Mouse (Mus musculus) cerebellum, adult 9-10 months (tissue): ENCODE results near the gene Pkdcc.

Experiments
- DNase-seq: peaks from one replicate; pipeline ENCODE4 v3.0.0; 2022

The Pkdcc gene

DNA sequence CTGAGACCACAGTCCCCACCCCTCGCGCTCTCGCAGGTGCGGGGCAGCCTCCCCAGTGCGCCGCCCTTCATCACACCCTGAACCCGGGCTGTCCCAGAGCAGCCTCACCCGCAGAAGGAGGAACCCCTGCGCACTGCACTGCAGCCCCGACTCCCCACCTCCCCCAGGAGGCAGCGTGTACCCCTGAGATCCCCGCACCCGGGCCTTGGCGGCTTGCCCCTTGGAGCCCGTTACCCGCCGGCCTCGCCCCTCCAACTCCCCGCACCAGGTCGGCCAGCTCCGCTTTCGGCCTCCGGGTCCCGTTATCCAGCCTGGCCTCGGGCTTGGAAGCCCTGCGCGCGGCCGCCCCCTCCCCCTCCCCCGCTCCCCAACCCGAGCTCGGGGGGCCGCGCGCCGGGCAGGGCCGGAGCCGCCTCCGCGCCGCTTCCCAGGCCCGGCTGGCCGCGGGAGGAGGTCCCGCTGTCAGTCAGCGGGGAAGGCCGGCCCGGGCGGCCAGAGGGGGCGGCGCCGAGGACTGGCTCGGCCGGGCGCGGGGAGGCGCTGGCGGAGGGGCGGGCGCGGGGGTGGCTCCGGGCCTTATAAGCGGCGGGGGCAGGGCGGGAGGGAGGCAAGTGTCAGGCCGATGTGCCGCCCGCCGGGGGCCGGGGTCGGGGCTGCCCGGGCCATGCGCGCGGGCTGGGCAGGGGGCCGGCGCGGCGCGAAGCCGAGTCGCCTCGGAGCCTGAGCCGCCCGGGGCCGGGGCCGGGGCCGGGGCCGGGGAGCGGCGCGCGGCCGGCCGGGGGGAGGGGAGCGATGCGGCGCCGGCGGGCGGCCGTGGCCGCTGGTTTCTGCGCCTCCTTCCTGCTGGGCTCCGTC, at the start of gene Pkdcc:
Gene Pkdcc (plus strand): TSS at position 619 of the 855 bp plus-strand sequence.
- peak; percentile 36 for DNase-seq

DNA sequence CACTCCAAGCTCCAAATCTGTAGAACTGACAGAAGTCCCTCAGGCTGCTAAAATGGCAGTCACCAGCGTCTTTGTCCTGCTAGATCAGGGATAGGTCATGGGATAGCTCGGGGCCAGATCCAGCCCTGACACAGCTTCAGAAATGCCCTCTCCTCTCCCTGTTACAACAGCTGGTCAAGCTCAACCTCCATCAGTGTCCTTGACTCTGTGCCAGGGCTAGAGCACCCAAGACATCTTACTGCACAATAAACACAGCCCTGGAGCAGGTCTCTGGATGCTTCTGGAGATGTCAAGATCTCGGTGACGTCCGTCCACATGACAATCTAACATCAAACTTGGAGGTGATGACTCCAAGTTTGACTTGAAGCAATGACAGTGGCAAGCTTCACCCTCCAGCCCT, 48.9 kb upstream of the Pkdcc start:
- no peak for DNase-seq

DNA sequence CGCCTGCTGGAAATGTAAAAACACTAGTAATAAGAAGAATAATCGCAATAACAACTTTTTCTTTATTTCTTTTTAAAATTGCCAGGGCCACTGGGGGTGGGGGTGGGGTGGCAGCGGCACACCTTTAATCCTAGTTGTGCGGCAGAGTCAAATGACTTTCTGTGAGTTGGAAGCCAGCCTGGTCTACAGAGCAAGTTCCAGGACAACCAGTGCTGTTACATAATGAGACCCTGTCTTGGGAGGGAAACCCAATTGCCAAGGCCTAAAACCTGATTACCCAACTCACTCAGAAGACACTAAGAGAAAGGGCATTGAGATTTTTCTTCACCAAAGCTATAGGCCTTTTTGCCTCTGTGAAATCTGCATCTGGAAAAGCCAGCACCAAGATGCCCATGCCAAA, 38.9 kb upstream of the Pkdcc start:
- no peak for DNase-seq

DNA sequence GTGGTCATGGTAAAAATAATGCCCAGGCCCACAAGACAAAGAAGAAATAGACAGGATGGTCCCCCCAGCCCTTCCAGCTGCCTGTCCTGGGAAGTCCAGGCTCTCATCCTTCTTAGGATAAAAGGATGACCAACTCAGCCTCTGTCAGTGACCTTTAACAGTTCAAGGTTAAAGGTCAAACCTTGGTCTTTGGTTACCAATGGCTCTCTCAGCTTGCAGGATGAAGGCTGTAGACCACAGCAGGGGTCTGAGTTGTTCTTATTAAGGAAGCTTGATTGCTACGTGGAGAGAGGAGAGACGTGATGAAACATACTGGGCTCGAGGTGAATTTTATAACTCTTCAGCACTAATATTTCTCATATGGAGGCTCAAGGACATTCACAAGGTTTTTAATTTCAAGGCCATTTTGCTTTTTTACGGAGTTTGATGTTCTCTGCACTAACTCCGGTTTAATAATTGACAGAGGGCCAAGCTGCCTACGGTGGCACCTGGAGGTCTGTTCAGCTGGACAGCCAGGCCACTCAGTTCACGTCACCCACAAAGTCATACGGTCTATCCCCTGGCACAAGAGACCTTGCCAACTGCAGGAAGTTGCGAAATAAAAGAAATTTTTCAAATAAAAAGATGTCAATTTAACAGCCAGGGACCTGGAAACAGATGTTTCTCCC, 36.5 kb upstream of the Pkdcc start:
- DNase-seq, result no peak

DNA sequence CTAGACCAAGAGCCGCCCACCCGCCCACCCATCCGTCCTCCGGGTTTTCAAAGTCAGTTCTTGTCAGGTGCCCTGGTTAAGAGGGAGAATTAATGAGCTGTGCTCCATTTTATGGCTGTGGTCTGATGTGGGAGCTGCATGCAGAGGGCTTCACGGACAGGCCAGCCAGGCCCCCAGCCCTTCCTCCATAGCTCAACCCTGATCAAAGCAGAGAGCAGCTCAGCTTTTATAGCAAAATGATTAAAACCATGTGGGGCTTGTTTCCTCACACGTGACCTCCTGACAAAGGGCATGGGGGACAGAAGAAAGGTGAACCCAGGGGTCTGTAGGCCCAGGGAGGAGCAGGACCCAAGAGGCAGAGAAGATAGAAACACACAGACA, 36.0 kb upstream of the Pkdcc start:
- DNase-seq, result no peak

DNA sequence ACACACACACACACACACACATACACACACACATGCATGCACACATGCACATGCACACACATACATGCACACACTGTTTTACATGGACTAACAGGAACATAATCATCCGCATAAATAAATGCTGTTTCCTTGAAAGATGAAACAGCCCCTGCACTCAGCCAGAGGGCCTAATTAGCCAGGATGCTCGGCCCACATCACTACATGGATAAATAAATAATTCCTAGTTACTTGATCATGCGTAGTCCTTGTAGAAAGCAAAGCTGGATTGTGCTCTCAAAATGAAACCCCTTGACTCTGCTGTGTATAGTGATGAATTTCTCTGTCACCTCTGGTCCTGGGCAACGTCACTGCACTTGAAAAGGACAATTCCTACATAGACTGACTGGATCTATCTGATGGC, 35.5 kb upstream of the Pkdcc start:
- no peak for DNase-seq

DNA sequence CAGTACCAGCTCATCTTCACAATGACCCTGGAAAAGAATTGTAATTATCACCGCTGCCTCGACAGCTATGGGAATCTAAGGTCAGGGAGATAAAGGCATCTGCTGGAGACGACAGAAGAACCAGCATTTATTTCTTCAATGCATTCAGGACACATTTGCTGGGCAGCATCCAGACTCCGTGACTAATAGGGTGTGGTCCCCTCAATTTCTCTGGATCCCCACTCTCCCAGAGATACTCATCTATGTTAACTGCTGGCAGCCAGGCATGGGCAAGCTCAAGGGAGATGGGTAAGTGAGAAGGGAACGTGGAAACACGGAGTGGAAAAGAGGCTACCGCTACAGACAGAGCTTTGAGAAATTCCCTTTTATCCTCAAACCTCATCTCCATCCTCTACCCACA, 34.0 kb upstream of the Pkdcc start:
- DNase-seq, result no peak

DNA sequence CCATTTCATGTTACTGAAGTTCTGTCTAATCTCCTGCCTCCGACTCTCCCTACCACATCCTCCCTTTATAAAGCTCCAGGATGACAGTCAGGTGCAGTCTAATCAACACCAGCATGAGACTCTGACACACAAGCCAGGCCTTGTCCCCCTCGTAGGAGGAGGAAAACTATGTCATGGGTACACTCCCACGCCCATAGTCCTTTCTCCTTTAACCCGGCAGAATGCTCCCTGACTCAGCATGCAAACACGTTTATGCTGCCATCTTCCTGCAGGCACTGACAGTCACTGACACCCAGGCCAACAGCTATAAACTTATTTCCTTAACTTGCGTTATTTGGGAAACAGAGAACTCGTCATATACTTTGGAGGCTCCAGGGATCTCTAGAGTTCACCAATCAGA, 33.5 kb upstream of the Pkdcc start:
- no peak for DNase-seq

DNA sequence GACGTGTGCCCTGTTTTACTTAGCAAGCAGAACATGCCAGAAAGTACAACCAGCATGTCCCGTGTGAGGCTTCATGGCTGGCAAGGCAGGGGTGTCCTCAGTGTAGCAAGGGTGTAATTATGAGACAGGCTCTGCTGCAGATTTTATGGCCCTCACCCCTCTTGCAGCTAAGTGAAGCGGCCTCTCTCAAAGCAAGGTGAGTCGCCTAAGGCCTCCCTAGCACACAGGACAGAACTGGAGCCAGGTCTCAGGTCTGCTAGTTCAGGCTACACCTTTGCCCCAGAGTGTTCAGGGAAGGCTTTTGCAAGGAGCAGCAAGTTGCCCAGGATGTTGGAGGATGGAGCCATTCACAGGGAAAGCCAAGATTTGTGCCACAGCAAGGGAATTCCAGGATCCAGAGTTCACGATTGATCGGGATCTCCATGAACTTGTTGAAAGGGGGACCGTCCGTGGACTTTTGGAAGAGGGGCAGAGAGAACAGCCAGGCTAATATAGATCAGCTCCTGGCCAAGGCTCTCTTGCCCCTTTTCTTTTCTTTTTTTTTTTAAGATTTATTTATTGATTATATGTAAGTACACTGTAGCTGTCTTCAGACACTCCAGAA, 32.9 kb upstream of the Pkdcc start:
- no peak for DNase-seq

DNA sequence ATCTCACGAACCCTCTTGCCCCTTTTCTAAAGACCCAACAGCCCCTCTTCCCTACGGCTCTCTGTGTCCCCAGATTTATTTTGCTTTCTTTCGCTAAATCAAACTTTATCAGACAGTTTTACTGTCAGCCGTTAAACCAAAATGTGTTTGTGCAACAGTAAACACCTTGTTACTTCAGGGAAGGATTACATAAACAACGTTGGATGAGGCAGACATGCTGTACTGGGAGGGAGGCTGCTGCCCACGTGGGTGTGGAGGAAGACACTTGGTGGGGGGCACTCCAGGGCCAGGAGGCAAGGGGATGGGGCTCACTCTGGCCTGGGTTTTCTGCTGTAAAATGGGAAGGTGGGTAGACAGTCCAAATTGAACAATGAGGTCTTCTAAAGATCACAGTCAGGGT, 32.3 kb upstream of the Pkdcc start:
- no peak for DNase-seq

DNA sequence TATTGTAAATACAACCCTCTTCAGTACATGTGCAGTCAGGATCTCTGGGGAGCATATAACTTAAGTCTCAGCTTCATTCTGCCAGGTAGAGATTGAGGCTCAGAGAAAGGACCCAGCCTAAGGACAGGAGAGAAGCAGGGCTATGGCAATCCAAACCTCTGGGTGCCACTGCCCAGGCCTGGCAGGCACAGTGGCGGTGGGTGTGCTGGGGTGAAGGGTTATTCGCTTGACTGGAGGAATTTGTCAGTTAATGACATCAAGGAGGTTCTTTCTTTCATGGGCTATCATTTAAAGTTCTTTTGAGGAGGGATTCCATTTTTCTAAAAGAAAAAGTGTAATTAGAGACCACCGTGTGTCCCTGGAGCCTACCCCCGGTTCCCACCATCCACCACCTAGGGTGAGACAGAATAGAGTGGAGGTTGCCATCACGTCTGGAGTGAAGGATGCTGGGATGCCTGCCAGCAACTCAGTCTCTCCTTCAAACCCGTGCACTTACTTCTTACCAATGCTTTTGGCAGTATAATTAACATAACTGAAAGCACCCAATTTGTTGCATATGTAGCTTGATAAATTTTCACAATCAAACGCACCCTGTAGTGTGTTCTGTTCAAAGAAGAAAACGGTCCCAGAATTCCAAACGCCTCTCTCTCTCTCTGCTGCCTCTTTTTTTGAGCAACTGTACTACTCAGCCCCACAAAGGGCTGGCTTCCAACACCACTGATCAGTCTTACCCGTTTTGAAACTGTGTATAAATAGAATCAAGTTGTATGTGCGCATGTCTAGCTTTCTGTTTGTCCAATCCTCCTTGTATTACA, 27.1 kb upstream of the Pkdcc start:
- no peak for DNase-seq

DNA sequence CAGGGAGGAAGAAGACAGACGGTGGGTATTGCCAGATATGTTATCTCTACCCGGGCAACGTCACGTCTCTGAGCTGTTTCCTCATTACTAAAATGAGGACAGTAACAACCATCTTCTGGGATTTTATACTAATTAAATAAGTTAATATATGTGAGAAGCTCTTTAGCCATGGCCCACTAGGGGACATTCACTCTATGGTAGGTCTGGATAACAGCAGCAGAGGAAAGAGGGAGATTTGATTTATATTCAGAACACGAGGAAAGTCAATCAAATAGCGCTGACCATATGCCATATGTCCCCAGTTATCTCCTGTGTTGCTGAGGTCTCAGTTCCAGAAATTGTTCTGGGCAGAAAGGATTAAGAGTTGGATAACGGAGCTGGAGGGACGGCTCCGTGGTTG, 24.3 kb upstream of the Pkdcc start:
- no peak for DNase-seq

DNA sequence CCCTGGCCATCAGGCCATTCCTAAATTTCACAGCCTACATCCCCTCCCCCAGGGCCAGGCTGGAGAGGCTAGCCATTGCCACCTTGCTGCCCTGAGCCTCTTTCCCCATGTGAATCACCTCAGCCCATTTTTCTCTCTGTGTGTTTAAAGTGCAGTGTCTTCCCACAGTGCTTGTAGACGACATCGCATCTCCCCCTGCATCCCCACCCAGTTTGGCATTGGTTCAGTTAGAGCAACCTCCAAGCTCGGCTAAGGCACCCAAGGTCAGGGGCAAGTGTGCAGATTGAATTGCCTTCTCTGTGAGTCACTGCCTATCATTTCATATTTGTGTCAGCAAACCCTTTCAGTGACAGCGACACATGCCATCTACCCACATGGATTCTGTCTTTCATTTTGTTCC, 20.6 kb upstream of the Pkdcc start:
- no peak for DNase-seq

DNA sequence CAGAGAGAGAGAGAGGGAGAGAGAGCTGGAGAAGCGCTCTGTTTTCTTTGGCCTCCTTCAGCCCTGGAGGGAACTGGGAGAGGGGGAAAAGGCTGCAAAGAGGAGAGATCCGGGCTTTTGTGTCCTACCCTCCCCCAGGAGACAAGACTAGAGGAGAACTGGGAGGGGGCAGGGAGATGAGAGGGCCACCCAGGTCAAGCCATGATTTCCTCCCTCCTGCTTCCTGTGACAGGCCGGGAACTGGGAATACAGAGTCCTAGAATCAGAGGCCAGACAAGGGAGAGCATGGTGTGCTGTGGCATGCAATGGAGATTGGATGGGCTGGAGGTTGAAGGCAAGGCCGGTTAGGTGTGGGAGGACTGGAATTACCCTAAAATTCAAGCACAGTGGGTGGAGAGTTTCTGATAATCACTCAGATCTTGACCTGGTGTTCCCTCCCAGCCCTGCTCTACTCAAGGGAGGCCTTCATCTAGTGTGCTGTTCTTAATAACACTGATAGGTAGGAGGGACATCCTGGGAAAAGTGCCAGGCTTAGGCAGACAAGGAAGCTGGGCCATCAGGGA, 17.6 kb upstream of the Pkdcc start:
- DNase-seq, result no peak

DNA sequence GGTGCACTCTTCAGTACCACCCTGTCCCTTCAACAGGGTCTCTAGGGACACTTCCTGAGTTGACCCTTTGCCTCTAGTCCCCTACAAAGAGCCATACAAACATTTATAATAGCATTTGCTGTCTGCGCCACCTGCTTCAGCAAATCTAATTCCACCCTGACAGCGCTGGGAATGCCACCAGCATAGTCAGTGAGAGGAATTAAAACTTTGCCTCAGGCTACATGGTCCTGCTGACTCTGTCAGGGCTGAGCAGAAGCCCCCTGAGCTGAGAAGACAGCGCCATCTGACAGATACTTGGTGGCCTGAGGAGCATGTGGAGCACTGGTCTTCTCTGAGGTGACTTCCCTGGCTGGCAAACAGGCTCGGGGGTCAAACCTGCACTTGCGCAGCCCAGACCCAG, 14.6 kb upstream of the Pkdcc start:
- DNase-seq, result no peak

DNA sequence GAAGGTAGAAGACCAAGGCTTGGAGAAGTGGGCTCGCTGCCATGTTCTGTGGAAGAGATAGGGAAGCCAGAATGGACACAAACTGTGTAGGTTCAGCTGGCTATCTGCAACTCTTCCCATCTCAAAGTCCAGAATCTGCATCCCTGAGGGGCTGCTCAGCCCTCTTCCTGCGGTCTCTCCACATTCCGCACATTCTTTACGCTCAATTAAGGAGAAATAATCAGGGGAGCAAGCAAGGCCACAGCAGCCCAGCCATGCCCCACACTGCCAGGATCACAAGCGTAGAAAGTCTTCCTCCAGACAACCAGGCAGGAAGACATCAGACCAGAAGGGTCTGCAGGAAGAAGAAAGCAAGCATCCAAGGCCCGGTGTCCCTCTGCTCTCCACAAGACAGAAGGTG, 13.8 kb upstream of the Pkdcc start:
- DNase-seq, result no peak

DNA sequence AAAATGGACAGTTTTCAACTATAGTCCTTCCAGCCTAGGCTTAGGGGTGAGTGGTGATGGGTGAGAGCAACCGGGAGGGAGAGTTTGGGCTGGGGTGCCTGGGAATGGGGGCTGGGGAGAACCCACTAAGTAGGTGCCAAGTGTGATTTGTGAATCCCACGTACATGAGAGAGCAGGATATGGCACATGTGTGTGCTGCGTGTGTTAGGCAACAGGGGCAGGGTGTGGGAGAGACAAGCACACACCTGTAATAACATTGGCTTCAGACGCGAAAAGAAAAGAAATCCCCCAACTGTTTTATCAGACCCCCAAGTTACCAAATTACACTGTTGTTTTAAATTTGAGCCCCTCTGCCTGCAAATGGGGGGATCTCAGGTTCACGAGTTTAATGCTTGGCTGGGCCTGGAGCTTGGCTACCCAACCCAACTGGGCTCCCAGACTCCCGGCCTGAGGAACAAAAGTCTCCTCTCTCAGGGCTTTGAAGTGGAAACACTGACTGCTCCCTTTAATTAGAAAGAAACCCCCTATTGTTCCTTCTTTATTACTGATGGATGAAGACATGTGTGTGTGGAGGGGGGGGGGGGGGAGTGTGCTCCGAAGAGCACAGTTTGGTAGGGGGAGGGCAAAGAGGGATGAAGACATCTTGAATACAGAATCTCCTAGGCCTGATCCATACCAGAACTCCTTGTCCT, 11.3 kb upstream of the Pkdcc start:
- DNase-seq, result no peak

DNA sequence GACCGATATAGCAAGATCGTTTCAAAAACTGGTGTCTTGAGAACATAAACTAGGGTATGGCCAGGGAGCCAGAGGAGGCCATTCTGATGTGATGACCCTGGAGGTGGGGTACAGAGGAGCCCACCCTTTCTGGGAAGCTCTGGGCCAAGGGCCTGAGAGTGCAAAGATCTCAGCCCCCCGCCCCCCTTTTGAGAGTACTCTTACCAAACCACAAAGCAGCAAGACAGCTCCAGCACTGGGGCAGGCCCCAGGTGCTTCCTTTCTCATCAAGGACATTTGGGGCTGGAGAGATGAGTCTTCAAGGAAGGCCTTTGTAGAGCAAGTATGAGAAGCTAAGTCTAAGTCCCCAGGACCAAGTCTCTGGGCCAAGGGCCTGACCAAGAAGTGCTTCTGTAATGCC, 7.8 kb upstream of the Pkdcc start:
- DNase-seq, result no peak

DNA sequence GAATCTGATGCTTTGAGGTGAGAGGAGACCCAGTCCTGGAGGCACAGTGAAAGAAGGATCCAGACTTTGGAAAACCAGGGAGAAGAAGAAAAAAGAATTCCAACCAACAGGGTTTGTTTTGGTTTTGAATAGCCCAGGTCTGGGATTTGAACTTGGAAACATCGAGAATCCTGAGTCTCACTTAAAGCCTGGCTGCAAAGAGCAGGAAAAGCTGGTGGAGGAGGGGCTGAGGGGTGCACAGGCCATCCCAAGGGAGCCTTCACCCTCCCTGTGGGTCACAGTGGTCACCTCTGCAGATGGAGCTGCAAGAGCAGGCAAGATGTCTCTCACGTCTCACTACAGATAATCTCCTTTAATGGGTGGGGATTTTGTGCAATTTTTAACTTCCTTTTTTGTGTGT, 6.6 kb upstream of the Pkdcc start:
- DNase-seq, result no peak

DNA sequence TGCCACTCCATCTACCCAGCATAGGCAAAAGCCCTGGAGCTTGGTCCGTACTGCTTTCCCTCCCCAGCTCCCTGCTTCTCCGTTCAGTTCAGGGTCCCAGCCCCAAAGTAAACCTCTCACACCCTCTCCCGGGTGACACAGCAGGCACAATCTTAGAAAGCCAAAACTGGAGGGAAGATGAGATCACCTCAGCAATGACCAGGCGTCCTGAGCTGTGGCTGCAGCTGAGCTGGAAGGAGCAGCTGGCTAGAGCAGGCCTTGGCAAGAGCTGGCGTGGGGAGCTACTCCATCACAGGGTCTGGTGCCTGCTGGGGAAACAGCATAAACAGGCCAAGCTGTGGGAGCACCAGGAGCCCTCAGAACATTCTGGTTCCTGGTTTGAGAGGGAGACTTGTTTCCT, 4.6 kb upstream of the Pkdcc start:
- DNase-seq, result no peak

DNA sequence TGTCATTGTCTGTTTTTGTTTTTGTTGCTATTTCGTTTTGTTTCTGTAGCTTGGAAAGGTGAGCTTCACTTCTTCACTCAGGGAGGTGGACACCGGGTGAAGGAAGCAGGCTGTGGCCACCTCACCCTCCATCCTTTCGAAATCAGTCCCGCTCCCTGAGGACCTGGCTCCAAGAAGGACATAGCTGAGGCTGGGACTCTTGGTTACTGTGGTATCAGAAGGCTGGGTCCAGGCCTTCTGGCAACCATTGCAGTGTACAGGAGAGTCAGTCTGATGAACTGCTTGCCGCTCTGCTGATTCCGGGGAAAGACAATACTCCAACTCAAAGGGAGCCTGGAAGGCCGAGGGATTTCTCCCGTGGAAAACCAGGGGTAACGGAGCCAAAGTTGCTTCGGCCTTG, 3.9 kb upstream of the Pkdcc start:
- DNase-seq, result no peak

DNA sequence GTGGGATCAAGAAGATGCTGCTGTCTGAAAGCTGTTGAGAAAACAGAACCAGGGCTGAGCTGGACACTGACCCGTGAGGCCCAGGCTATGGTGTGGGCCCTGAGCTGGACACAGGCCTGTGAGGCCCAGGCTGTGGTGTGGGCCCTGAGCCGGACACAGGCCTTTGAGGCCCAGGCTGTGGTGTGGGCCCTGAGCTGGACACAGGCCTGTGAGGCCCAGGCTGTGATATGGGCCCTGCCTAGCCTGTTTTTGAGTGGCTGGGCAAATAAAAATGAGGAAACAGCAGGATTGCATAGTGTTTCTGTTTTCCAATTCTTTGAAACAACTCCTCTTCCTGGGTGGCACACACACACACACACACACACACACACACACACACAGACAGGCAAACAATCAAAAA, 2.7 kb upstream of the Pkdcc start:
- DNase-seq, result no peak
